Mouse (Mus musculus) liver, embryonic 16.5 days (tissue): ENCODE data around the gene Pga5. TPM values are rescaled to one million over a fixed set of nuclear protein-coding genes. Genes with fewer than 3 reads are reported as not detected.

Experiments
- ATAC-seq: fragments of 200-750 bp; cut with Nextera tagmentation; 2 replicates; pipeline ENCODE4 v1.8.0; 2017; ENCODE audit warnings: low read depth, mild to moderate bottlenecking, moderate number of reproducible peaks, moderate library complexity
- H3K27ac ChIP-seq: fragments of 300-500 bp; sonication (generic); 2 replicates; pipeline ENCODE4 v1.5.1; 2014; ENCODE audit warnings: mild to moderate bottlenecking, low read length
- H3K27me3 ChIP-seq: fragments of 300-500 bp; sonication (generic); 2 replicates; pipeline ENCODE4 v1.6.1; 2014; ENCODE audit warnings: low read depth, low read length, mixed read lengths; ENCODE audit not compliant: control insufficient read depth, insufficient read depth
- H3K36me3 ChIP-seq: fragments of 300-500 bp; sonication (generic); 2 replicates; pipeline ENCODE4 v1.6.1; 2014; ENCODE audit warnings: mild to moderate bottlenecking; ENCODE audit not compliant: control insufficient read depth, insufficient read depth
- H3K4me1 ChIP-seq: fragments of 300-500 bp; sonication (generic); 2 replicates; pipeline ENCODE4 v1.6.1; 2014; ENCODE audit warnings: low read depth, low read length, mixed read lengths; ENCODE audit not compliant: control insufficient read depth
- H3K4me2 ChIP-seq: fragments of 300-500 bp; sonication (generic); 2 replicates; pipeline ENCODE4 v1.6.1; 2014; ENCODE audit warnings: low read depth, low read length, mixed read lengths
- H3K4me3 ChIP-seq: fragments of 300-500 bp; sonication (generic); 2 replicates; pipeline ENCODE4 v1.5.1; 2014; ENCODE audit warnings: low read depth, mild to moderate bottlenecking, low read length
- H3K9ac ChIP-seq: fragments of 300-500 bp; sonication (generic); 2 replicates; pipeline ENCODE4 v1.6.1; 2014; ENCODE audit warnings: low read depth, low read length
- H3K9me3 ChIP-seq: fragments of 300-500 bp; sonication (generic); replicated peaks from 2 replicates; pipeline ENCODE4 v1.6.1; 2016; ENCODE audit warnings: low read length; ENCODE audit not compliant: control insufficient read depth
- WGBS: fragments of 180-500 bp; shearing (Covaris S2); extraction: QIAGEN DNeasy Blood & Tissue Kit; methylation state at CpG from one replicate; pipeline ENCODE4 v1.1.7; 2014; ENCODE audit not compliant: insufficient replicate concordance; 5-methylcytosine and 5-hydroxymethylcytosine counted together
- polyA plus RNA-seq: library from polyadenylated mRNA; unstranded; fragments of >200 nt; fragmentation: Nextera tagmentation; extraction: Ambion mirVana; gene quantifications from 2 replicates; pipeline ENCODE4 v1.2.1, GENCODE M21; 2015

Pga5 gene
- polyA plus RNA-seq, 1 experiment from 2014 or later = 0.06 TPM

- no peak overlapping the region for H3K4me2 ChIP-seq
- H3K4me1 ChIP-seq = peaks cover 37% of the 10 kb centered on the region
- ATAC-seq = no peak
- H3K27me3 ChIP-seq = no peaks in the 10 kb centered on the region
- no peak overlapping the region for H3K4me3 ChIP-seq
- 53% methylated on average over 3 of the region's 3 CpGs for WGBS
- no peak overlapping the region for H3K9ac ChIP-seq
- no peaks in the 10 kb centered on the region for H3K9me3 ChIP-seq
- no peak overlapping the region for H3K27ac ChIP-seq
- no peaks in the 10 kb centered on the region for H3K36me3 ChIP-seq
These were observed 12.8 kb downstream of the Pga5 start for GRCm38 (mm10) chr19:10665093-10665492.

- H3K27ac ChIP-seq = peak overlapping the region; percentile 97
- H3K9ac ChIP-seq = 0 out of 2 replicates have a peak overlapping the region, but pooled peaks have one; percentile 37
- no peak overlapping the region for H3K4me3 ChIP-seq
- H3K9me3 ChIP-seq = no peaks in the 10 kb centered on the region
- no peak for ATAC-seq
- no peaks in the 10 kb centered on the region for H3K27me3 ChIP-seq
- no peaks in the 10 kb centered on the region for H3K36me3 ChIP-seq
- peaks cover 53% of the 10 kb centered on the region for H3K4me1 ChIP-seq
- no peak overlapping the region; the same call in 1 of the 2 replicates for H3K4me2 ChIP-seq
- 27% methylated on average over 3 of the region's 3 CpGs for WGBS
These were observed 15.2 kb downstream of the Pga5 start for GRCm38 (mm10) chr19:10662665-10663064.

- WGBS = 24% methylated on average over 2 of the region's 2 CpGs
- peak; percentile 52 for ATAC-seq
- Histone ChIP-seq H3K9ac (peak overlapping the region; percentile 37; the same call in 1 of the 2 replicates), H3K27me3 (no peaks in the 10 kb centered on the region), H3K4me1 (peaks cover 60% of the 10 kb centered on the region), H3K36me3 (no peaks in the 10 kb centered on the region), H3K4me2 (peak overlapping the region; percentile 62), H3K4me3 (no peak overlapping the region; the same call in 1 of the 2 replicates), H3K9me3 (no peaks in the 10 kb centered on the region), H3K27ac (peak overlapping the region; percentile 97)
These were observed 16.0 kb downstream of the Pga5 start for GRCm38 (mm10) chr19:10661919-10662318.

- peak overlapping the region; percentile 4; the same call in 1 of the 2 replicates for H3K4me3 ChIP-seq
- peak overlapping the region; percentile 37 for H3K9ac ChIP-seq
These were observed 16.5 kb downstream of the Pga5 start for GRCm38 (mm10) chr19:10661373-10661772.

GRCm38 (mm10) chr19:10658406-10658805 is 19.5 kb downstream of the Pga5 start:
- Histone ChIP-seq H3K4me1 (peaks cover 74% of the 10 kb centered on the region), H3K4me3 (no peak overlapping the region), H3K4me2 (no peak overlapping the region), H3K9ac (peak overlapping the region; percentile 17; the same call in 1 of the 2 replicates), H3K36me3 (no peaks in the 10 kb centered on the region), H3K27me3 (no peaks in the 10 kb centered on the region), H3K9me3 (no peaks in the 10 kb centered on the region), H3K27ac (peak overlapping the region; percentile 92)
- WGBS = 64% methylated on average over 2 of the region's 2 CpGs
- ATAC-seq = 0 out of 2 replicates have a peak, but pooled peaks have one; percentile 19

More at GRCm38 (mm10) chr19:10661373-10661772, 16.5 kb downstream of the Pga5 start:
- WGBS = 18% methylated on average over 5 of the region's 5 CpGs
- H3K36me3 ChIP-seq = no peaks in the 10 kb centered on the region
- ATAC-seq = peak; percentile 84
- no peaks in the 10 kb centered on the region for H3K9me3 ChIP-seq
- H3K4me1 ChIP-seq = peaks cover 66% of the 10 kb centered on the region
- H3K27ac ChIP-seq = peak overlapping the region; percentile 97
- no peaks in the 10 kb centered on the region for H3K27me3 ChIP-seq
- H3K4me2 ChIP-seq = peak overlapping the region; percentile 62

- ATAC-seq = peak; percentile 65
- Histone ChIP-seq H3K4me3 (no peak overlapping the region), H3K4me1 (peaks cover 70% of the 10 kb centered on the region), H3K36me3 (no peaks in the 10 kb centered on the region), H3K27me3 (no peaks in the 10 kb centered on the region), H3K27ac (peak overlapping the region; percentile 92), H3K9me3 (no peaks in the 10 kb centered on the region), H3K9ac (peak overlapping the region; percentile 17; the same call in 1 of the 2 replicates), H3K4me2 (no peak overlapping the region)
- WGBS = 72% methylated on average over 5 of the region's 5 CpGs
These were observed 20.1 kb downstream of the Pga5 start for GRCm38 (mm10) chr19:10657742-10658141.

- Histone ChIP-seq H3K9ac (peak overlapping the region; percentile 1), H3K27me3 (no peaks in the 10 kb centered on the region), H3K4me3 (no peak overlapping the region), H3K4me2 (no peak overlapping the region), H3K27ac (peak overlapping the region; percentile 92), H3K9me3 (no peaks in the 10 kb centered on the region), H3K4me1 (peaks cover 57% of the 10 kb centered on the region), H3K36me3 (no peaks in the 10 kb centered on the region; the same call in 1 of the 2 replicates)
- no peak for ATAC-seq
- 64% methylated on average over 3 of the region's 3 CpGs for WGBS
These were observed 21.8 kb downstream of the Pga5 start for GRCm38 (mm10) chr19:10656058-10656457.

GRCm38 (mm10) chr19:10648156-10648555 is 29.7 kb downstream of the Pga5 start:
- Histone ChIP-seq H3K9ac (no peak overlapping the region), H3K4me2 (no peak overlapping the region), H3K27me3 (no peaks in the 10 kb centered on the region), H3K4me3 (no peak overlapping the region), H3K9me3 (no peaks in the 10 kb centered on the region), H3K4me1 (peaks cover 4% of the 10 kb centered on the region), H3K27ac (no peak overlapping the region), H3K36me3 (no peaks in the 10 kb centered on the region; the same call in none of the 2 replicates)
- ATAC-seq = no peak
- 67% methylated on average over 8 of the region's 8 CpGs for WGBS

- 81% methylated on average over 2 of the region's 2 CpGs for WGBS
- Histone ChIP-seq H3K4me2 (no peak overlapping the region), H3K27ac (no peak overlapping the region), H3K36me3 (no peaks in the 10 kb centered on the region; the same call in 1 of the 2 replicates), H3K9me3 (no peaks in the 10 kb centered on the region), H3K4me3 (no peak overlapping the region), H3K27me3 (no peaks in the 10 kb centered on the region), H3K9ac (no peak overlapping the region), H3K4me1 (peaks cover 5% of the 10 kb centered on the region)
- ATAC-seq = no peak
These were observed 32.3 kb downstream of the Pga5 start for GRCm38 (mm10) chr19:10645616-10646015.
